Comparison of ENCODE assay signal across 7 mouse cellular contexts in the genomic region with DNA sequence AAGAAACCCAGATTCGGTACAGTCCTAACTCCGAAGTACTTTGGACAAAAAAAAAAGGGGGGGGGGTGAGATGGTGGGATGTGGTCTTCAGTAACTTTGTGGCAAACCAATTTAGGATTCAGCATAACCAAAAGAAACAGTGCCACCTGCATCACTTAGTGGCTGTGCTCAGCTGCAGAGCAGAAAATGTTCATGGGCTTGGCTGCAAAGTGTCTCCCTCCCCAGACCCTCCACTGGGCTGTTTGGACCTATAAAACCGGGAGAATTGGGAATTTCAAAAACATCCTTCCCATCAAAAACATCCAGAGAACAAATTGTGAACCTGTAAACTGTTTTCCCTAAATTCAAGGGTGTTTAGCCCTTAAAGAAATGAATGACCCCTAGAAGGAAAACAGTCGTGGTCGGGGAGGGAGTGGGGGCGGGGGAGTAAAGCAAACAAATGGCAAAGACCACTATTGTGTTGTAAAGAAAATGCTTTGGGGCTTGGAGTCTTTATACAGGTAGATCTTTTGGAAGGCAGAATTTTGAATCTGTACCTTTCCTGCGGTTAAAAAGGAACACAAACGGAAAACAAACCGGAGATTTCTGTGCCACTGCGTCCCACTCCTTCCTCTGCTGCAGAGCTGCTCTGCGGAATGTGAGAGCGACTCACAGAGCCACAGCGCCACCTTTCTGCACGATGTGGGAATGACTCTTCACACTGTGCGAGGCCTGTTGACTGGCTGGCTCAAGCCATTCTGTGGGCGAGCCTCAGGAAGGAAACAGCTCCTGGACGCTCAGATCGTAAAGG.
DNase-seq lines count a peak whose midpoint lies in the region; ATAC-seq and TF ChIP-seq lines count a peak whose summit lies in the region.

No protein-coding gene starts in this region.

- H3K9me3 ChIP-seq in embryonic facial prominence, embryonic 13.5 days: no peaks in the 10 kb centered on the region
- H3K9me3 ChIP-seq in limb, embryonic 12.5 days: no peaks in the 10 kb centered on the region
- no peaks in the 10 kb centered on the region for H3K9me3 ChIP-seq in midbrain, embryonic 15.5 days

- no peak for TF ChIP-seq POLR2A in kidney, adult 2 months (IDR thresholded peaks at IDR 0.05; ENCODE audit: low read depth, low read length)
- TF ChIP-seq POLR2A in spleen, adult 2 months (IDR thresholded peaks at IDR 0.05; ENCODE audit: low read depth, low read length): no peak

- 0 out of 2 replicates have a peak overlapping the region, but pooled peaks have one; percentile 39 for H3K27ac ChIP-seq in embryonic facial prominence, embryonic 13.5 days
- H3K27ac ChIP-seq in kidney, adult 2 months (ENCODE audit: insufficient read depth, low read depth, low read length): no peak overlapping the region
- H3K27ac ChIP-seq in limb, embryonic 12.5 days: peak overlapping the region; percentile 80
- peak overlapping the region; percentile 58 for H3K27ac ChIP-seq in midbrain, embryonic 15.5 days
- H3K27ac ChIP-seq in spleen, adult 2 months (ENCODE audit: insufficient read depth, low read length): no peak overlapping the region

- peaks cover 14% of the 10 kb centered on the region for H3K4me1 ChIP-seq in embryonic facial prominence, embryonic 13.5 days
- H3K4me1 ChIP-seq in kidney, adult 2 months (ENCODE audit: control insufficient read depth, insufficient read depth, low read length): no peaks in the 10 kb centered on the region
- H3K4me1 ChIP-seq in limb, embryonic 12.5 days (replicated peaks): peaks cover 27% of the 10 kb centered on the region
- H3K4me1 ChIP-seq in midbrain, embryonic 15.5 days: peaks cover 7% of the 10 kb centered on the region; the same call in 1 of the 2 replicates
- H3K4me1 ChIP-seq in spleen, adult 2 months (ENCODE audit: control insufficient read depth, insufficient read depth, insufficient read length): no peaks in the 10 kb centered on the region

- H3K9ac ChIP-seq in embryonic facial prominence, embryonic 13.5 days: peak overlapping the region; percentile 58; the same call in 1 of the 2 replicates
- no peak overlapping the region; the same call in 1 of the 2 replicates for H3K9ac ChIP-seq in limb, embryonic 12.5 days (replicated peaks)
- H3K9ac ChIP-seq in midbrain, embryonic 15.5 days: 0 out of 2 replicates have a peak overlapping the region, but pooled peaks have one; percentile 11

- peak overlapping the region; percentile 59 for H3K4me2 ChIP-seq in embryonic facial prominence, embryonic 13.5 days
- peak overlapping the region; percentile 53 for H3K4me2 ChIP-seq in limb, embryonic 12.5 days
- H3K4me2 ChIP-seq in midbrain, embryonic 15.5 days: peak overlapping the region; percentile 52

- DNase-seq in adrenal gland, postnatal 25 days: peak; percentile 87
- DNase-seq in heart, adult 18-20 months: peak; percentile 87 to 90
- peak; percentile 90 for DNase-seq in kidney, adult 2 months
- DNase-seq in spleen, adult 2 months (ENCODE audit: low read depth in 1 of 2, low spot score in 2 of 2): peak; percentile 18 to 59

- H3K4me3 ChIP-seq in embryonic facial prominence, embryonic 13.5 days: peak overlapping the region; percentile 39
- H3K4me3 ChIP-seq in kidney, adult 2 months (ENCODE audit: insufficient read depth, low read depth, low read length): no peak overlapping the region
- H3K4me3 ChIP-seq in limb, embryonic 12.5 days (replicated peaks): peak overlapping the region; percentile 27
- H3K4me3 ChIP-seq in midbrain, embryonic 15.5 days: peak overlapping the region; percentile 33
- H3K4me3 ChIP-seq in spleen, adult 2 months (ENCODE audit: extremely low read depth, insufficient read depth, insufficient read length): no peak overlapping the region

- 3% methylated on average over 18 of the region's 18 CpGs for WGBS in embryonic facial prominence, embryonic 13.5 days
- 7% methylated on average over 18 of the region's 18 CpGs for WGBS in kidney, adult 2 months
- 2% methylated on average over 18 of the region's 18 CpGs for WGBS in limb, embryonic 12.5 days
- WGBS in midbrain, embryonic 15.5 days: 5% methylated on average over 18 of the region's 18 CpGs
- WGBS in spleen, adult 2 months: 13% methylated on average over 18 of the region's 18 CpGs

- TF ChIP-seq CTCF in kidney, adult 2 months (conservative IDR thresholded peaks at IDR 0.05; ENCODE audit: insufficient read depth, insufficient read length, low read depth, low read length): peak; percentile 99
- TF ChIP-seq CTCF in spleen, adult 2 months (IDR thresholded peaks at IDR 0.05; ENCODE audit: extremely low read depth, insufficient read depth, insufficient read length, insufficient replicate concordance): peak; percentile 96

- ATAC-seq in embryonic facial prominence, embryonic 13.5 days (ENCODE audit: insufficient number of reproducible peaks, insufficient read depth, low FRiP score, low TSS enrichment, low read depth): peak; percentile 88
- ATAC-seq in limb, embryonic 12.5 days (ENCODE audit: insufficient number of reproducible peaks, insufficient read depth, low FRiP score, low TSS enrichment, low read depth): peak; percentile 89
- peak; percentile 99 for ATAC-seq in midbrain, embryonic 15.5 days (replicated peaks)

- H3K36me3 ChIP-seq in embryonic facial prominence, embryonic 13.5 days: peaks cover 2% of the 10 kb centered on the region; the same call in 1 of the 2 replicates
- H3K36me3 ChIP-seq in kidney, adult 2 months (ENCODE audit: control insufficient read depth, insufficient read depth, low read length): no peaks in the 10 kb centered on the region
- peaks cover 7% of the 10 kb centered on the region for H3K36me3 ChIP-seq in limb, embryonic 12.5 days
- H3K36me3 ChIP-seq in midbrain, embryonic 15.5 days (replicated peaks): no peaks in the 10 kb centered on the region
- no peaks in the 10 kb centered on the region for H3K36me3 ChIP-seq in spleen, adult 2 months (ENCODE audit: control insufficient read depth, insufficient read depth, low read length)

- H3K27me3 ChIP-seq in embryonic facial prominence, embryonic 13.5 days: no peaks in the 10 kb centered on the region
- no peaks in the 10 kb centered on the region for H3K27me3 ChIP-seq in kidney, adult 2 months (replicated peaks; ENCODE audit: control insufficient read depth, insufficient read depth, low read length)
- H3K27me3 ChIP-seq in limb, embryonic 12.5 days: no peaks in the 10 kb centered on the region
- no peaks in the 10 kb centered on the region for H3K27me3 ChIP-seq in midbrain, embryonic 15.5 days (replicated peaks)
- no peaks in the 10 kb centered on the region for H3K27me3 ChIP-seq in spleen, adult 2 months (ENCODE audit: control insufficient read depth, insufficient read depth, low read length)

Comparison
In these comparisons a context has a peak if more than half of its experiments do, and no peak if none do; other contexts are left out.
1. DNase-seq: peak in every context shown above with its lines; median percentile 90 in kidney, adult 2 months; 88 in heart, adult 18-20 months; 87 in adrenal gland, postnatal 25 days; 38 in spleen, adult 2 months.
2. H3K27ac ChIP-seq: peak in embryonic facial prominence, embryonic 13.5 days (single experiment), limb, embryonic 12.5 days (single experiment) and midbrain, embryonic 15.5 days (single experiment); none in kidney, adult 2 months (single experiment) and spleen, adult 2 months (single experiment).
3. H3K4me3 ChIP-seq: peak in embryonic facial prominence, embryonic 13.5 days (single experiment), limb, embryonic 12.5 days (single experiment) and midbrain, embryonic 15.5 days (single experiment); none in kidney, adult 2 months (single experiment) and spleen, adult 2 months (single experiment).
4. Peak in every context shown above with its lines, with median percentiles within 50 percentile points of each other: ATAC-seq and H3K4me2 ChIP-seq.